Mouse (Mus musculus): ENCODE data around the gene Spta1. TPM values are rescaled to one million over a fixed set of nuclear protein-coding genes. Genes with fewer than 3 reads are reported as not detected.

The Spta1 gene
- total and polyA plus RNA-seq, 2 experiments from 2014 or later, result 0.02 to 0.14 TPM

- WGBS, result 91% methylated on average over 5 of the region's 5 CpGs
- ATAC-seq (no peak), DNase-seq (no peak)
- Histone ChIP-seq H3K27me3 (ENCODE audit: insufficient read depth, low read length) (no peaks in the 10 kb centered on the region), H3K27ac (ENCODE audit: low read depth, low read length) (no peak overlapping the region), H3K9ac (no peak overlapping the region), H3K36me3 (ENCODE audit: insufficient read depth) (no peaks in the 10 kb centered on the region), H3K9me3 (ENCODE audit: low read length) (no peaks in the 10 kb centered on the region), H3K4me2 (ENCODE audit: low read depth) (no peak overlapping the region), H3K4me1 (ENCODE audit: insufficient read depth) (no peaks in the 10 kb centered on the region), H3K4me3 (ENCODE audit: low read depth, low read length) (no peak overlapping the region)
- TF ChIP-seq CTCF (IDR thresholded peaks at IDR 0.05; ENCODE audit: low read depth), result no peak
Measured at GRCm38 (mm10) chr1:174212286-174212685, 39.7 kb downstream of the Spta1 start.

GRCm38 (mm10) chr1:174215270-174216038 is 42.9 kb downstream of the Spta1 start:
- Histone ChIP-seq H3K27me3 (ENCODE audit: insufficient read depth, low read length) (no peaks in the 10 kb centered on the region), H3K9ac (no peak overlapping the region), H3K4me3 (ENCODE audit: low read depth, low read length) (no peak overlapping the region), H3K36me3 (ENCODE audit: insufficient read depth) (no peaks in the 10 kb centered on the region), H3K4me2 (ENCODE audit: low read depth) (no peak overlapping the region), H3K27ac (ENCODE audit: low read depth, low read length) (no peak overlapping the region), H3K9me3 (ENCODE audit: low read length) (no peaks in the 10 kb centered on the region), H3K4me1 (ENCODE audit: insufficient read depth) (no peaks in the 10 kb centered on the region)
- ATAC-seq (no peak), DNase-seq (no peak)
- no peak for TF ChIP-seq CTCF (IDR thresholded peaks at IDR 0.05; ENCODE audit: low read depth)
- WGBS, result 86% methylated on average over 8 of the region's 8 CpGs

- WGBS, result 90% methylated on average over 7 of the region's 8 CpGs
- DNase-seq, result no peak
Measured at GRCm38 (mm10) chr1:174216528-174217204, 44.1 kb downstream of the Spta1 start.

GRCm38 (mm10) chr1:174239916-174240315 is 67.3 kb downstream of the Spta1 start:
- no peaks in the 10 kb centered on the region for H3K9me3 ChIP-seq (ENCODE audit: low read length)
- H3K9ac ChIP-seq, result no peak overlapping the region
- H3K4me1 ChIP-seq (ENCODE audit: insufficient read depth), result no peaks in the 10 kb centered on the region
- no peaks in the 10 kb centered on the region for H3K27me3 ChIP-seq (ENCODE audit: insufficient read depth, low read length)
- H3K4me3 ChIP-seq (ENCODE audit: low read depth, low read length), result no peak overlapping the region
- no peak for TF ChIP-seq CTCF (IDR thresholded peaks at IDR 0.05; ENCODE audit: low read depth)
- H3K27ac ChIP-seq (ENCODE audit: low read depth, low read length), result no peak overlapping the region
- DNase-seq, result no peak
- no peak overlapping the region for H3K4me2 ChIP-seq (ENCODE audit: low read depth)
- no peak for ATAC-seq
- 91% methylated on average over 4 of the region's 4 CpGs for WGBS
- H3K36me3 ChIP-seq (ENCODE audit: insufficient read depth), result no peaks in the 10 kb centered on the region

More at GRCm38 (mm10) chr1:174216528-174217204, 44.1 kb downstream of the Spta1 start:
- Histone ChIP-seq H3K4me3 (ENCODE audit: low read depth, low read length) (no peak overlapping the region), H3K36me3 (ENCODE audit: insufficient read depth) (no peaks in the 10 kb centered on the region), H3K9me3 (ENCODE audit: low read length) (no peaks in the 10 kb centered on the region), H3K4me2 (ENCODE audit: low read depth) (no peak overlapping the region), H3K27me3 (ENCODE audit: insufficient read depth, low read length) (no peaks in the 10 kb centered on the region), H3K4me1 (ENCODE audit: insufficient read depth) (no peaks in the 10 kb centered on the region), H3K27ac (ENCODE audit: low read depth, low read length) (no peak overlapping the region), H3K9ac (no peak overlapping the region)
- TF ChIP-seq CTCF (IDR thresholded peaks at IDR 0.05; ENCODE audit: low read depth), result no peak
- ATAC-seq, result no peak

GRCm38 (mm10) chr1:174244621-174245020 is 72.0 kb downstream of the Spta1 start:
- DNase-seq, result no peak
- Histone ChIP-seq H3K9ac (no peak overlapping the region), H3K4me1 (ENCODE audit: insufficient read depth) (no peaks in the 10 kb centered on the region), H3K27ac (ENCODE audit: low read depth, low read length) (no peak overlapping the region), H3K36me3 (ENCODE audit: insufficient read depth) (no peaks in the 10 kb centered on the region), H3K27me3 (ENCODE audit: insufficient read depth, low read length) (no peaks in the 10 kb centered on the region), H3K4me3 (ENCODE audit: low read depth, low read length) (no peak overlapping the region), H3K9me3 (ENCODE audit: low read length) (no peaks in the 10 kb centered on the region), H3K4me2 (ENCODE audit: low read depth) (no peak overlapping the region)
- WGBS, result 43% methylated on average over 2 of the region's 2 CpGs
- ATAC-seq, result no peak
- no peak for TF ChIP-seq CTCF (IDR thresholded peaks at IDR 0.05; ENCODE audit: low read depth)

GRCm38 (mm10) chr1:174246080-174246479 is 73.5 kb downstream of the Spta1 start:
- Histone ChIP-seq H3K4me1 (ENCODE audit: insufficient read depth) (no peaks in the 10 kb centered on the region), H3K9ac (no peak overlapping the region), H3K4me3 (ENCODE audit: low read depth, low read length) (no peak overlapping the region), H3K9me3 (ENCODE audit: low read length) (no peaks in the 10 kb centered on the region), H3K4me2 (ENCODE audit: low read depth) (no peak overlapping the region), H3K27me3 (ENCODE audit: insufficient read depth, low read length) (no peaks in the 10 kb centered on the region), H3K36me3 (ENCODE audit: insufficient read depth) (no peaks in the 10 kb centered on the region), H3K27ac (ENCODE audit: low read depth, low read length) (no peak overlapping the region)
- WGBS, result 100% methylated on average over 1 of the region's 1 CpGs
- no peak for TF ChIP-seq CTCF (IDR thresholded peaks at IDR 0.05; ENCODE audit: low read depth)
- DNase-seq (no peak), ATAC-seq (no peak)

GRCm38 (mm10) chr1:174247170-174247569 is 74.6 kb downstream of the Spta1 start:
- ATAC-seq (peak; percentile 27; the same call in 1 of the 2 replicates), DNase-seq (peak; percentile 33)
- H3K36me3 ChIP-seq (ENCODE audit: insufficient read depth), result no peaks in the 10 kb centered on the region
- H3K4me1 ChIP-seq (ENCODE audit: insufficient read depth), result no peaks in the 10 kb centered on the region
- no peak overlapping the region for H3K9ac ChIP-seq
- no peak overlapping the region for H3K4me3 ChIP-seq (ENCODE audit: low read depth, low read length)
- 60% methylated on average over 6 of the region's 6 CpGs for WGBS
- no peaks in the 10 kb centered on the region for H3K27me3 ChIP-seq (ENCODE audit: insufficient read depth, low read length)
- H3K27ac ChIP-seq (ENCODE audit: low read depth, low read length), result no peak overlapping the region
- H3K9me3 ChIP-seq (ENCODE audit: low read length), result no peaks in the 10 kb centered on the region
- no peak for TF ChIP-seq CTCF (IDR thresholded peaks at IDR 0.05; ENCODE audit: low read depth)
- H3K4me2 ChIP-seq (ENCODE audit: low read depth), result no peak overlapping the region
